Mouse (Mus musculus) c-Kit-positive CD71-positive TER-119-positive erythroid progenitor cells, embryonic 14.5 days (primary cell): ENCODE data around the gene Dnah8.

ENCODE experiments used
- DNase-seq: peaks from one replicate; pipeline ENCODE4 v3.0.0-alpha.2; 2013; ENCODE audit warnings: low spot score

The Dnah8 gene

GRCm38 (mm10) chr17:30881001-30881400 is 256.8 kb downstream of the Dnah8 start:
- no peak for DNase-seq

- no peak for DNase-seq
Measured at GRCm38 (mm10) chr17:30882206-30882605, 258.1 kb downstream of the Dnah8 start.

GRCm38 (mm10) chr17:30883534-30883933 is 259.4 kb downstream of the Dnah8 start:
- DNase-seq, result no peak

- DNase-seq, result no peak
Measured at GRCm38 (mm10) chr17:30892086-30892485, 267.9 kb downstream of the Dnah8 start.

- DNase-seq, result no peak
Measured at GRCm38 (mm10) chr17:30892730-30893129, 268.6 kb downstream of the Dnah8 start.

- peak; percentile 14 for DNase-seq
Measured at GRCm38 (mm10) chr17:30897075-30897474, 272.9 kb downstream of the Dnah8 start.

GRCm38 (mm10) chr17:30901627-30902026 is 277.5 kb downstream of the Dnah8 start, which contains the start of gene Glp1r:
Glp1r (plus strand) TSS chr17:30901817.
- no peak for DNase-seq

- DNase-seq, result no peak
Measured at GRCm38 (mm10) chr17:30904096-30904495, 279.9 kb downstream of the Dnah8 start.

- no peak for DNase-seq
Measured at GRCm38 (mm10) chr17:30907577-30907976, 283.4 kb downstream of the Dnah8 start.

GRCm38 (mm10) chr17:30910866-30911731 is 286.9 kb downstream of the Dnah8 start:
- DNase-seq, result no peak

GRCm38 (mm10) chr17:30911732-30912088 is 287.6 kb downstream of the Dnah8 start:
- no peak for DNase-seq

GRCm38 (mm10) chr17:30912536-30912935 is 288.4 kb downstream of the Dnah8 start:
- no peak for DNase-seq

GRCm38 (mm10) chr17:30914264-30914663 is 290.1 kb downstream of the Dnah8 start:
- no peak for DNase-seq

- no peak for DNase-seq
Measured at GRCm38 (mm10) chr17:30923566-30923965, 299.4 kb downstream of the Dnah8 start.
